Mouse (Mus musculus): ENCODE measurements around the gene Pknox2. TPM values are rescaled to one million over a fixed set of nuclear protein-coding genes. Genes with fewer than 3 reads are reported as not detected.

Pknox2 gene
- polyA plus RNA-seq, 1 experiment from 2014 or later = 5.4 TPM

GRCm38 (mm10) chr9:37054703-37055102 lies 92.5 kb downstream of the Pknox2 start:
- ATAC-seq (ENCODE audit: low FRiP score, low TSS enrichment) = peak; percentile 10; the same call in 1 of the 2 replicates
- H3K4me3 ChIP-seq (ENCODE audit: low read length) = no peak overlapping the region
- no peak overlapping the region for H3K9ac ChIP-seq (ENCODE audit: low read depth, low read length)
- 31% methylated on average over 5 of the region's 5 CpGs for WGBS
- no peaks in the 10 kb centered on the region for H3K27me3 ChIP-seq (ENCODE audit: control insufficient read depth, insufficient read depth, low read length)
- H3K36me3 ChIP-seq (ENCODE audit: control insufficient read depth, insufficient read depth, low read length) = no peaks in the 10 kb centered on the region
- no peak overlapping the region; the same call in 1 of the 2 replicates for H3K4me2 ChIP-seq (replicated peaks; ENCODE audit: low read depth, low read length)
- peaks cover 27% of the 10 kb centered on the region for H3K4me1 ChIP-seq (ENCODE audit: control insufficient read depth, insufficient read depth, low read length)
- no peaks in the 10 kb centered on the region for H3K9me3 ChIP-seq (ENCODE audit: control insufficient read depth, low read length)
- peak overlapping the region; percentile 68 for H3K27ac ChIP-seq (ENCODE audit: low read depth, low read length)

GRCm38 (mm10) chr9:37053601-37054512 lies 93.3 kb downstream of the Pknox2 start:
- Histone ChIP-seq H3K9me3 (ENCODE audit: control insufficient read depth, low read length) (no peaks in the 10 kb centered on the region), H3K27ac (ENCODE audit: low read depth, low read length) (peak overlapping the region; percentile 68), H3K36me3 (ENCODE audit: control insufficient read depth, insufficient read depth, low read length) (no peaks in the 10 kb centered on the region), H3K4me2 (replicated peaks; ENCODE audit: low read depth, low read length) (peak overlapping the region; percentile 35), H3K9ac (ENCODE audit: low read depth, low read length) (peak overlapping the region; percentile 40; the same call in 1 of the 2 replicates), H3K4me1 (ENCODE audit: control insufficient read depth, insufficient read depth, low read length) (peaks cover 27% of the 10 kb centered on the region), H3K4me3 (ENCODE audit: low read length) (no peak overlapping the region), H3K27me3 (ENCODE audit: control insufficient read depth, insufficient read depth, low read length) (no peaks in the 10 kb centered on the region)
- 14% methylated on average over 21 of the region's 21 CpGs for WGBS
- ATAC-seq (ENCODE audit: low FRiP score, low TSS enrichment) = peak; percentile 90

DNA sequence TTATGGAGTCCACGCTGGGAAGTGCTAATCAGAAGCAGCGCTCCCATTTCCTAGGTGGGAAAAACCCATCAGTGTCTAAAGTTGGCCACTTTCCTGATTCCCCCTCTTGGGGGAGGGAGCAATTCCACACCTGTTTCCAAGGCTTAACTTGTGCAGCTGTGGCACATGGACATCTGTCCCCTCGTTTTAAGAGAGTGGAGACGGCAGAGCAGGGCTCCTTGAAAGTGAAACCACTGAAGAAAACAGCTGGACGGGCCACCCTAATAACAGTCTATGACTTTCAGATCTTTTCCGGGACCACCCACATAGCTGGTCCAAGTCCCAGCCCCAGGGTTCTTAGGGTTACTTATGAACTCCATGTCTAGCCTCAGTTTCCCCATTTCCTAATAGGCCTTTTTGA lies 94.2 kb downstream of the Pknox2 start:
- Histone ChIP-seq H3K4me1 (ENCODE audit: control insufficient read depth, insufficient read depth, low read length) (peaks cover 27% of the 10 kb centered on the region), H3K9ac (ENCODE audit: low read depth, low read length) (no peak overlapping the region), H3K4me2 (replicated peaks; ENCODE audit: low read depth, low read length) (no peak overlapping the region), H3K27me3 (ENCODE audit: control insufficient read depth, insufficient read depth, low read length) (no peaks in the 10 kb centered on the region), H3K36me3 (ENCODE audit: control insufficient read depth, insufficient read depth, low read length) (no peaks in the 10 kb centered on the region), H3K9me3 (ENCODE audit: control insufficient read depth, low read length) (no peaks in the 10 kb centered on the region), H3K4me3 (ENCODE audit: low read length) (no peak overlapping the region), H3K27ac (ENCODE audit: low read depth, low read length) (peak overlapping the region; percentile 68)
- ATAC-seq (ENCODE audit: low FRiP score, low TSS enrichment) = no peak
- WGBS = 28% methylated on average over 6 of the region's 6 CpGs

DNA sequence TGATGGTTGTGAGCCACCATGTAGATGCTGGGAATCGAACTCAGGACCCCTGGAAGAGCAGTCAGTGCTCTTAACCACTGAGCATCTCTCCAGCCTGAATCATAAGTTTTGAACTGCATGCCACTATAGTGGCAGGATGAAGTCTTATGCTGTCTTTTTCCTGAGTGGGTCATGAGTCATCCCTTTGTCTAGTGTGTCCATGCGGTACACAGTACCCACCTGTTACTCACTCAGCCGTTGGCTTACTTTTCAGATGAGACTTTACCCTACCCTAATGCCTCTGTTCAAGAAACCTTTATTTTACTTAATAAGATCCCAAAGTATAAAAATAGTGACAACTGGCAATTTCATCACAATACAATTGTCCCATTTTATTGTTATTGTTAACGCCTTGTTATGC lies 95.5 kb downstream of the Pknox2 start:
- Histone ChIP-seq H3K9me3 (ENCODE audit: control insufficient read depth, low read length) (no peaks in the 10 kb centered on the region), H3K9ac (ENCODE audit: low read depth, low read length) (no peak overlapping the region), H3K4me3 (ENCODE audit: low read length) (no peak overlapping the region), H3K4me1 (ENCODE audit: control insufficient read depth, insufficient read depth, low read length) (peaks cover 27% of the 10 kb centered on the region), H3K27me3 (ENCODE audit: control insufficient read depth, insufficient read depth, low read length) (no peaks in the 10 kb centered on the region), H3K27ac (ENCODE audit: low read depth, low read length) (no peak overlapping the region), H3K4me2 (replicated peaks; ENCODE audit: low read depth, low read length) (no peak overlapping the region), H3K36me3 (ENCODE audit: control insufficient read depth, insufficient read depth, low read length) (no peaks in the 10 kb centered on the region)
- WGBS = 90% methylated on average over 4 of the region's 4 CpGs
- ATAC-seq (ENCODE audit: low FRiP score, low TSS enrichment) = no peak

- WGBS = 54% methylated on average over 5 of the region's 5 CpGs
- no peak overlapping the region for H3K9ac ChIP-seq (ENCODE audit: low read depth, low read length)
- no peak for ATAC-seq (ENCODE audit: low FRiP score, low TSS enrichment)
- H3K4me2 ChIP-seq (replicated peaks; ENCODE audit: low read depth, low read length) = no peak overlapping the region
- H3K4me3 ChIP-seq (ENCODE audit: low read length) = no peak overlapping the region
- H3K36me3 ChIP-seq (ENCODE audit: control insufficient read depth, insufficient read depth, low read length) = no peaks in the 10 kb centered on the region
- no peaks in the 10 kb centered on the region for H3K9me3 ChIP-seq (ENCODE audit: control insufficient read depth, low read length)
- H3K4me1 ChIP-seq (ENCODE audit: control insufficient read depth, insufficient read depth, low read length) = no peaks in the 10 kb centered on the region; the same call in 1 of the 2 replicates
- no peaks in the 10 kb centered on the region for H3K27me3 ChIP-seq (ENCODE audit: control insufficient read depth, insufficient read depth, low read length)
- H3K27ac ChIP-seq (ENCODE audit: low read depth, low read length) = no peak overlapping the region
Measured at GRCm38 (mm10) chr9:37047490-37047889, 99.7 kb downstream of the Pknox2 start.

DNA sequence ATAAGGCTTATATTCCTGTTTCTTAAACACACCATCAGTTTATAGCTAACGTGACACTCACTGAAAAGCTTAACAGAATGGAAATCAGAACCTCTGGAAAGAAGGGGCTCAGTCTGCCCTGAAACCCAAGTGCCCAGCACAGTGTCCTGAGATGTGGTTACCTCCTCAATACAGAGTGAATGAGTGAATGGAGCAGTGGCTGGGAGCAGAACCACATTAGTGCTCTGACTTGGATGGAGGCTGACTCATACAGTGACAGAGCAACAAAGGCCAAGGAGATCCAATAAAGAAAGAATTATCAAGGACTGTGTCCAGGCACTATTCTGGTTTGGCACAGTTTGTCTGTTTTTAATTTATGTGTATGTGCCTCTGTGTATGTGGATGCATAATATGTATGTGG lies 101.3 kb downstream of the Pknox2 start:
- H3K4me3 ChIP-seq (ENCODE audit: low read length) = no peak overlapping the region
- H3K27me3 ChIP-seq (ENCODE audit: control insufficient read depth, insufficient read depth, low read length) = no peaks in the 10 kb centered on the region
- no peak for ATAC-seq (ENCODE audit: low FRiP score, low TSS enrichment)
- no peaks in the 10 kb centered on the region for H3K36me3 ChIP-seq (ENCODE audit: control insufficient read depth, insufficient read depth, low read length)
- H3K9ac ChIP-seq (ENCODE audit: low read depth, low read length) = no peak overlapping the region
- H3K4me2 ChIP-seq (replicated peaks; ENCODE audit: low read depth, low read length) = no peak overlapping the region
- H3K4me1 ChIP-seq (ENCODE audit: control insufficient read depth, insufficient read depth, low read length) = no peaks in the 10 kb centered on the region; the same call in 1 of the 2 replicates
- H3K9me3 ChIP-seq (ENCODE audit: control insufficient read depth, low read length) = no peaks in the 10 kb centered on the region
- H3K27ac ChIP-seq (ENCODE audit: low read depth, low read length) = no peak overlapping the region
- 87% methylated on average over 1 of the region's 1 CpGs for WGBS

GRCm38 (mm10) chr9:37044165-37044564 lies 103.0 kb downstream of the Pknox2 start:
- ATAC-seq (ENCODE audit: low FRiP score, low TSS enrichment) = no peak
- no peaks in the 10 kb centered on the region for H3K9me3 ChIP-seq (ENCODE audit: control insufficient read depth, low read length)
- H3K4me3 ChIP-seq (ENCODE audit: low read length) = no peak overlapping the region
- no peaks in the 10 kb centered on the region; the same call in 1 of the 2 replicates for H3K4me1 ChIP-seq (ENCODE audit: control insufficient read depth, insufficient read depth, low read length)
- H3K36me3 ChIP-seq (ENCODE audit: control insufficient read depth, insufficient read depth, low read length) = no peaks in the 10 kb centered on the region
- H3K27me3 ChIP-seq (ENCODE audit: control insufficient read depth, insufficient read depth, low read length) = no peaks in the 10 kb centered on the region
- H3K4me2 ChIP-seq (replicated peaks; ENCODE audit: low read depth, low read length) = no peak overlapping the region
- no peak overlapping the region for H3K9ac ChIP-seq (ENCODE audit: low read depth, low read length)
- 76% methylated on average over 1 of the region's 1 CpGs for WGBS
- no peak overlapping the region for H3K27ac ChIP-seq (ENCODE audit: low read depth, low read length)

DNA sequence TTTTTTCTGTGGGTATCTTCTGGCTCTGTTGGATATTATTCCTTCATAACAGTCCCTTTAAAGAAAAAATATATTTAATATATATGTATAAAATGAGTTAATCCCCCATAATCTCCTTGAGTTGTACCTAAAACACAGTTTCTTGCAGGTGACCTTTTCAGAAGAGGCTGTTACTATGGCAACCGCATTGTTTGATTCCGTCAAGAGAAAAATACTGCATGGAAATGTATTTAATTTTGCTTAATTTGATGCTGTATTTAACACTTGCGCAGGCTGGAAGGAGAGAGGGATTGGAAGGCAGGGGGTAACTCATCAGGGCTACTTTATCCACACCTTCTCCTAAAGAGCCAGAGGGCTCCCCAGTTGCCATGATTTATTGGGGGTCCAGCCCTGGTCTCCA lies 108.3 kb downstream of the Pknox2 start:
- no peak overlapping the region for H3K9ac ChIP-seq (ENCODE audit: low read depth, low read length)
- no peaks in the 10 kb centered on the region for H3K27me3 ChIP-seq (ENCODE audit: control insufficient read depth, insufficient read depth, low read length)
- no peak overlapping the region for H3K4me2 ChIP-seq (replicated peaks; ENCODE audit: low read depth, low read length)
- H3K4me1 ChIP-seq (ENCODE audit: control insufficient read depth, insufficient read depth, low read length) = no peaks in the 10 kb centered on the region
- H3K4me3 ChIP-seq (ENCODE audit: low read length) = no peak overlapping the region
- H3K36me3 ChIP-seq (ENCODE audit: control insufficient read depth, insufficient read depth, low read length) = no peaks in the 10 kb centered on the region
- no peaks in the 10 kb centered on the region for H3K9me3 ChIP-seq (ENCODE audit: control insufficient read depth, low read length)
- ATAC-seq (ENCODE audit: low FRiP score, low TSS enrichment) = no peak
- H3K27ac ChIP-seq (ENCODE audit: low read depth, low read length) = no peak overlapping the region
- 89% methylated on average over 3 of the region's 3 CpGs for WGBS

DNA sequence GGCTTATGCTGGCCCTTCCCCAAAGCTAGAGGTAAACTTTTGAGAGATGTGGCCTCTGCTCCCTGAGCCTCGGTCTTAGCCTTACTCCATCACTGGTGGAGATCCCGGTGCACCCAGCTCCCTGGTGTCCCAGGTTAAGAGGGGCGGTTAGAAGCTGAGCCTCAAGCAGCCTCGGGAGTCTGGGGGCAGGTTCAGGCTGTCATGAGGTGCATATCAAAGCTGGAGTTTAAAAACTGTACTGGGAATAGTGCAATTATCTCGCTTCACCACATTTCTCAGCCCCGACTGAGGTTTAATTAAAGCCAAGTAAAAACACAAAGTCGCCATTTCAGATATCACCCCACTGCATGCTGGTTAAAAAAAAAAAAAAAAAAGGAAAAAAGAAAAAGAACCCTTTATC lies 108.8 kb downstream of the Pknox2 start:
- Histone ChIP-seq H3K27ac (ENCODE audit: low read depth, low read length) (no peak overlapping the region), H3K36me3 (ENCODE audit: control insufficient read depth, insufficient read depth, low read length) (no peaks in the 10 kb centered on the region), H3K9ac (ENCODE audit: low read depth, low read length) (no peak overlapping the region), H3K4me1 (ENCODE audit: control insufficient read depth, insufficient read depth, low read length) (no peaks in the 10 kb centered on the region), H3K4me2 (replicated peaks; ENCODE audit: low read depth, low read length) (no peak overlapping the region), H3K9me3 (ENCODE audit: control insufficient read depth, low read length) (no peaks in the 10 kb centered on the region), H3K27me3 (ENCODE audit: control insufficient read depth, insufficient read depth, low read length) (no peaks in the 10 kb centered on the region), H3K4me3 (ENCODE audit: low read length) (no peak overlapping the region)
- ATAC-seq (ENCODE audit: low FRiP score, low TSS enrichment) = no peak
- WGBS = 63% methylated on average over 7 of the region's 7 CpGs

All from kidney, embryonic 14.5 days (tissue).